Mouse (Mus musculus): ENCODE results near the gene Slc11a2. TPM values are rescaled to one million over a fixed set of nuclear protein-coding genes. Genes with fewer than 3 reads are reported as not detected.

Slc11a2 gene
- polyA plus RNA-seq, 1 experiment: not detected

DNA sequence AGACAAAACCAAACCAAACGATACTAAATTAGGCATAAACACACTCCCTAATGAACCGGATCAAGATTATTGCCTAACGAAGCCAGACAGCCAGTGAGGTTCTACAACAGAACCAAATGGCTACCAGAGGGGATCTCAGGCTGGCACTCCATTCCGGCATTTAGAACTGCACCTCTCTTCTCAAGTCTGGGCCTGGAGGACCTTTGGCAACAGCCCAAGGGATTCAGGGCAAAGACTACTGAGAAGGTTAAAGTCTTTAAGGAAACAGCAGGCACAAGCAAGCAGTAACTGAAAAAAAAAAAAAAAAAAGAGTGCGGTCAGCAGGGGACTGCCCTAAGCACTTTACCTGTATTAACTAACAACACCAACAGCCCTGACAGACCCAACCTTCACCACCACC is 37.2 kb upstream of the Slc11a2 start:
- no peak for TF ChIP-seq POLR2A (IDR thresholded peaks at IDR 0.05; ENCODE audit: insufficient read depth, low read depth, low read length)
- no peak for TF ChIP-seq CTCF (IDR thresholded peaks at IDR 0.05; ENCODE audit: insufficient read depth, low read depth, low read length)
- no peak overlapping the region for H3K4me3 ChIP-seq (ENCODE audit: insufficient read depth, low read depth, low read length)
- no peak overlapping the region for H3K27ac ChIP-seq (ENCODE audit: insufficient read depth, low read depth, low read length)
- WGBS: 50% methylated on average over 5 of the region's 5 CpGs
- H3K4me1 ChIP-seq (ENCODE audit: control insufficient read depth, insufficient read depth, low read length): peaks cover 8% of the 10 kb centered on the region

DNA sequence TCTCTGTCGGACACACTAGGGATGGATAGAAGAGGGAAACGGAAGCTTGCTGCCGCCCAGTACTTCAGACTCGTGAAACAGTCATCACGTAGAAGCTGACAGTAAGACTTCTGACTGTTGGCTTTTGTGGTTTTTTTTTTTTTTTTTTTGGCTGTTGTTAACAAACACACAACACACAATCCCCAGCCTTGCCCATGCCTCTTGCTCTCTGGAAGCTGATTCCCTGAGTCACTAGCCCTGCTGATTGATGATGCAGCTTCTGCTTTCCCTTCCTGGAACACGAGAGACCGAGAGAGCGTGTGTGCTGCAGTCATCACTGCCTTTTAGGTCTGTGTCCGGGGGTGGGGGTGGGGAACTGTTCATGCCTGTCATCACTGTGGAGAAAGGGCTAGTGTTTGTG is 36.8 kb upstream of the Slc11a2 start:
- Histone ChIP-seq H3K4me3 (ENCODE audit: insufficient read depth, low read depth, low read length) (no peak overlapping the region), H3K27ac (ENCODE audit: insufficient read depth, low read depth, low read length) (no peak overlapping the region), H3K4me1 (ENCODE audit: control insufficient read depth, insufficient read depth, low read length) (peaks cover 8% of the 10 kb centered on the region)
- 70% methylated on average over 9 of the region's 9 CpGs for WGBS
- TF ChIP-seq CTCF (IDR thresholded peaks at IDR 0.05; ENCODE audit: insufficient read depth, low read depth, low read length): no peak
- no peak for TF ChIP-seq POLR2A (IDR thresholded peaks at IDR 0.05; ENCODE audit: insufficient read depth, low read depth, low read length)

DNA sequence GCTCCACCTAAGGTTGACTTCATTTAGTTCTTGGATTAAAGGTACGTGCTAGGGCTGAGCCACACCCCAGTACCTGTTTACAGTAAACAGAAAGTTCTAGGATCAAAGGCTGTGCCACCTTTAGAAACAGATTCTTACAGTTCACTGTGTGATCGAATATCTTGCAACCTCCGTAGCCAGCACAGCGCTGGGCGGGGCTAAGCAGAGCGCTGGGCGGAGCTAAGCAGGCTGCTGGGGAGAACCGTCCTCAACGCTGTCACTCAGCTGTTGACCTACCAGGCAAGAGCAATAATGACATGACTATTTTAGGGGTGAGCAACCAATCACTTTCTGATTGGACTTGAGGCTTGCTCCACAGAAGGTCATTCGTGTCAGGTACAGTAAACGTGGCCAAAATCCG is 36.1 kb upstream of the Slc11a2 start:
- no peak for TF ChIP-seq CTCF (IDR thresholded peaks at IDR 0.05; ENCODE audit: insufficient read depth, low read depth, low read length)
- TF ChIP-seq POLR2A (IDR thresholded peaks at IDR 0.05; ENCODE audit: insufficient read depth, low read depth, low read length): no peak
- 22% methylated on average over 12 of the region's 12 CpGs for WGBS
- no peak overlapping the region for H3K27ac ChIP-seq (ENCODE audit: insufficient read depth, low read depth, low read length)
- peaks cover 6% of the 10 kb centered on the region for H3K4me1 ChIP-seq (ENCODE audit: control insufficient read depth, insufficient read depth, low read length)
- H3K4me3 ChIP-seq (ENCODE audit: insufficient read depth, low read depth, low read length): no peak overlapping the region

DNA sequence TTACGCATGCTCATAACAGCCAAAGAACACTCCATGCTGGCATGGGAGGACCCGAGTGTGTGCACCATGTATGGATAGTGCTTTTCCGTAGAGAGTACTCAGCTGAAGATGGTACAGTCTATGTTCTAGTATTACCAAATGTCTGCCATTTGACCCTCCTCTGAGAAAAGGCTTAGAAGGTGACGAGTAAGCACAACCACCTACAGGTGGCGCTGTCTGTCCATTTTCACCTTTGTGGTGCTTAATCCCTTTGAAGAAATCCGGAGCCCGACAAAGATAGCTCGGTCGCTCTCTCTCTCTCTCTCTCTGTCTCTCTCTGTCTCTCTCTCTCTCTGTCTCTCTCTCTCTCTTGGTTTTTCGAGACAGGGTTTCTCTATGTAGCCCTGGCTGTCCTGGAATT is 33.2 kb upstream of the Slc11a2 start:
- no peak overlapping the region for H3K4me3 ChIP-seq (ENCODE audit: insufficient read depth, low read depth, low read length)

DNA sequence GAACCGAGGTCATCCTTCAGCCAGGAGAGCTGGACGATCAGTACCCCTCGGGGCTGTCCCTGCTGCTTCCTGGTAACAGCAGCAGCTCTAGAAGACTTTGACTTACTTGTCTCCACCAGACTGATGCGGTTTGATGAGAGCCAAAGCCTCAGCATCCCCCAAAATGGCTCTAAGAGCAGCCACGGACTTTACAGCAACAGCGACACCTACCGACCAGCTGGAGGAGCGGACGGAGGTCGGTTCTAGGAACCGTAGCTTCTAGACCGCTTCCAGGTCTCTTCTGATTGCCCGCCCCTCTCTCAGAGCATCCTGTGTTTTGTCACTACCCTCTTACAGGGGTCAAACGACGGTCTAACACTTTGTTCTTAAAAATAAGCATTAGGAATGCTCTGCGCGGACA is 32.5 kb upstream of the Slc11a2 start:
- TF ChIP-seq CTCF (IDR thresholded peaks at IDR 0.05; ENCODE audit: insufficient read depth, low read depth, low read length) (peak; percentile 81), POLR2A (IDR thresholded peaks at IDR 0.05; ENCODE audit: insufficient read depth, low read depth, low read length) (no peak)
- Histone ChIP-seq H3K4me3 (ENCODE audit: insufficient read depth, low read depth, low read length) (no peak overlapping the region), H3K27ac (ENCODE audit: insufficient read depth, low read depth, low read length) (no peak overlapping the region), H3K4me1 (ENCODE audit: control insufficient read depth, insufficient read depth, low read length) (peaks cover 6% of the 10 kb centered on the region)
- 6% methylated on average over 17 of the region's 17 CpGs for WGBS

More for the DNA sequence above, 33.2 kb upstream of the Slc11a2 start:
- Histone ChIP-seq H3K4me1 (ENCODE audit: control insufficient read depth, insufficient read depth, low read length) (peaks cover 6% of the 10 kb centered on the region), H3K27ac (ENCODE audit: insufficient read depth, low read depth, low read length) (no peak overlapping the region)
- WGBS: 36% methylated on average over 10 of the region's 10 CpGs
- TF ChIP-seq CTCF (IDR thresholded peaks at IDR 0.05; ENCODE audit: insufficient read depth, low read depth, low read length) (no peak), POLR2A (IDR thresholded peaks at IDR 0.05; ENCODE audit: insufficient read depth, low read depth, low read length) (no peak)

DNA sequence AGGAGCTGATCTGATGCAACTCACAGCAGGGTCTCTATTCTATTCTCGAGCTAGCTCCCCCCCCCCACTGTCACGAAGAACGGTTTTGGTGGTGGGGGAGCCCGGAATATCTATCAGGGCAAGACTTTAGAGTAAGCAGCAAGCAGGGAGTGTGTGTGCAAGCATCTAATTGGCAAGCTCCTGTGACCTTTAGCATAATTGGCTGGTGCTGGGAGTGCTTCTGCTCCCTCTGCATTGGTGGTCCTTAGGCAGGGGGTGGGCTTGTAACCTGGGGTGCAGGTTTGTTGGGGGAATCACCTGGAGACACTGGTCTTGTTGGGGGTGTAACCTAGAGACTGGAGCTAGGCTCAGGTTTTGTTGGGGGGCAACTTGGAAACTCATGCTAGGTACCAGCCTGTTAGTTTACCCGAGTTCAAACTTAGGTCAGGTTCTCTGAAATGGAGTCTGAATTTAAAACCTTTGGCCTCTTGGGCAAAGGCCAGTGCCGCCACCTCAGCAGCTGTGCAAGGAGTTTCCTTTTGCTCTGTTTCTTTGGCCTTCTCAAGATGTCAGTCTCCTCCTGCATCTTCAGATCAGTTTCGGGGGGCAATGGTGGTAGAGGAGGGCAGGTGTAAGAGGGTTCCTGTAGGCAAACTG is 31.6 kb upstream of the Slc11a2 start:
- 53% methylated on average over 7 of the region's 7 CpGs for WGBS
- TF ChIP-seq CTCF (IDR thresholded peaks at IDR 0.05; ENCODE audit: insufficient read depth, low read depth, low read length) (no peak), POLR2A (IDR thresholded peaks at IDR 0.05; ENCODE audit: insufficient read depth, low read depth, low read length) (no peak)
- Histone ChIP-seq H3K4me3 (ENCODE audit: insufficient read depth, low read depth, low read length) (no peak overlapping the region), H3K4me1 (ENCODE audit: control insufficient read depth, insufficient read depth, low read length) (peaks cover 3% of the 10 kb centered on the region; the same call in 1 of the 2 replicates), H3K27ac (ENCODE audit: insufficient read depth, low read depth, low read length) (no peak overlapping the region)

DNA sequence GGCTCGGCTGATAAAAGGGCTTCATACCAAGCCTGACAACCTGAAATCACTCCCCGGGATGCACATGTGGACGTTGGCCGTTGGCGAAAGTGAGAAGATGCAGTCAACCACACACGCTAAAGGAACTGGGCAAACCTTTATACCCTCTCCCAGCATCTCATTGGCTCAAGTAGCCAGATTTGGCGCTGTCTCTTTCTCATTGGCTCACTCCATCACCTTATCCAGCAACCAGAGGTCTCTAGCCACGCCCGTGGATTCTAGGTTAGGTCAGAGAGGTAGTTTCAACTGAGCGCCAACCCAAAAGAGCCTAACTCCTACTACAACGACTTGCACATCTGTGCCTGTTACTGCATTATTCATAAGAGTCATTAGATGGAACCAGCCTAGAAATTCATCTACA is 27.6 kb upstream of the Slc11a2 start:
- Histone ChIP-seq H3K4me3 (ENCODE audit: insufficient read depth, low read depth, low read length) (no peak overlapping the region), H3K4me1 (ENCODE audit: control insufficient read depth, insufficient read depth, low read length) (peaks cover 7% of the 10 kb centered on the region; the same call in 1 of the 2 replicates), H3K27ac (ENCODE audit: insufficient read depth, low read depth, low read length) (no peak overlapping the region)
- no peak for TF ChIP-seq POLR2A (IDR thresholded peaks at IDR 0.05; ENCODE audit: insufficient read depth, low read depth, low read length)
- no peak for TF ChIP-seq CTCF (IDR thresholded peaks at IDR 0.05; ENCODE audit: insufficient read depth, low read depth, low read length)
- WGBS: 86% methylated on average over 11 of the region's 11 CpGs

DNA sequence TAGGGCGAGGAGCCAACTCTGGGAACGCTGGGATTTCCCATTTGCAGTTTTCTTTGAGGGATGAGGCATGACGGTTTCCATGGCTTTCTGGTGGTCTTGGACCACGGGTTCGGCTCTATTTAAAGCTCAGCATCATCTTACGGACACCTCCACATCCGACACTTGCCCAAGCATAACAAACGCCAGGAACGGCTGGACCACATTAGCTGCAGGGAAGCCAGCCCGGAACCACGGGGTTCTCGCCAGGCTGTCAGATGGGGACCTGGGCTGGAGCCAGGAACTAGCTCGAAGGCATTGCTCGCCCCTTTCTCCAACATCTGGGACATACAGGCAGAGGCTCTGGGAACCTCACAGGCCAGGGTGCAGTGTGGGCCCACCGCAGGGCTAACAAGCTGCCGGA is 26.4 kb upstream of the Slc11a2 start:
- H3K27ac ChIP-seq (ENCODE audit: insufficient read depth, low read depth, low read length): no peak overlapping the region
- WGBS: 29% methylated on average over 16 of the region's 16 CpGs
- H3K4me3 ChIP-seq (ENCODE audit: insufficient read depth, low read depth, low read length): no peak overlapping the region
- H3K4me1 ChIP-seq (ENCODE audit: control insufficient read depth, insufficient read depth, low read length): peaks cover 7% of the 10 kb centered on the region; the same call in 1 of the 2 replicates
- TF ChIP-seq CTCF (IDR thresholded peaks at IDR 0.05; ENCODE audit: insufficient read depth, low read depth, low read length): no peak
- TF ChIP-seq POLR2A (IDR thresholded peaks at IDR 0.05; ENCODE audit: insufficient read depth, low read depth, low read length): no peak

DNA sequence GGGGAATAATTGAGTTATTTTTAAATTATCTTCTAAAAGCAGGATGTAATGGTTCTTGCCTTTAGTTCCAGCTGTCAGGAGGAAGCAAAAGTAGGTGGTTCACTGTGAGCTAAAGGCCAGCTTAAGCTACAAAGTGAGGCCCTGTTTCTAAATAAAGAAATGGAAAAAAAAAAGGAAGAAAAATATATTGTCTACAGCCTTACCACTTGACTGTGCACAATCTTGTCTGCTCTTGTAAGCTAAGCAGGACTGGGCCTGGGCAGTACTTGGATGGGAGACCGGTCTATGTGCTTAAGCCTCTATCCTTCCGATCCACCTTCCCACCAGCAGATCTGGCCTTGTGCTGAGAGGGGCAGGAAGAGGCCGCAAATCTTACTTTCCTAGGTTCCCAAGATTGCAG is 24.6 kb upstream of the Slc11a2 start:
- 81% methylated on average over 3 of the region's 3 CpGs for WGBS
- peak overlapping the region; percentile 38; the same call in 1 of the 2 replicates for H3K27ac ChIP-seq (ENCODE audit: insufficient read depth, low read depth, low read length)
- H3K4me1 ChIP-seq (ENCODE audit: control insufficient read depth, insufficient read depth, low read length): peaks cover 7% of the 10 kb centered on the region; the same call in 1 of the 2 replicates
- TF ChIP-seq POLR2A (IDR thresholded peaks at IDR 0.05; ENCODE audit: insufficient read depth, low read depth, low read length) (no peak), CTCF (IDR thresholded peaks at IDR 0.05; ENCODE audit: insufficient read depth, low read depth, low read length) (no peak)
- H3K4me3 ChIP-seq (ENCODE audit: insufficient read depth, low read depth, low read length): no peak overlapping the region

All from olfactory bulb, adult 2 months (tissue).